Mouse (Mus musculus) lung, postnatal 4 days (tissue): ENCODE results near the gene Ikbke.
"Not testable (repeated sequence)": the region's sequence is repeated elsewhere in the genome, so short reads cannot be mapped to it uniquely, and the experiment has no call there.

Experiments
- DNase-seq, 2 experiments: peaks; one replicate each; pipeline ENCODE4 v3.0.0; 2021

The Ikbke gene

DNA sequence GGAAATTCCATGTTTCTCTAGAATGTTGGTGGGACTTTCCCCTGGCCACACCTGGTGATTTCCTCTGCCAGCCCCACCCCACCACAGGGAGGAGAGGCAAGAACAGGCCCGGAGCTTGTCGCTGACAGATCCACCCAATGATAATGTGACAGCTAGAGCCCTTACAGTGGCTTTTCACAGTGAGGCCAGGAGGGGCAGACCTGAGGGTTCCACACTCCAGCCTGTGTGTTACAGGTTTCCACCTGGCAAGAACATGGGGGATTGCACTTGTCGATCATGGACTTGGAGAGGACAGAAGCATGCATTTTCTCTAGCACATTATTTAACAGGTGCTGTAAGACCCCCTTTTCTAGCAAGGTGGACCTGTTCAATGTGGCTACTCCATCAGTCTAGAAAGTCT lies 874 bp upstream of the Ikbke start:
- DNase-seq = no peak

GRCm38 (mm10) chr1:131278606-131279455 lies 575 bp downstream of the Ikbke start:
- no peak for DNase-seq

GRCm38 (mm10) chr1:131276831-131277230 lies 2.6 kb downstream of the Ikbke start:
- DNase-seq = no peak

- no peak for DNase-seq
These were observed 3.8 kb downstream of the Ikbke start for GRCm38 (mm10) chr1:131275577-131275976.

GRCm38 (mm10) chr1:131274725-131275539 lies 4.5 kb downstream of the Ikbke start:
- DNase-seq = no peak

GRCm38 (mm10) chr1:131269797-131270578 lies 9.4 kb downstream of the Ikbke start:
- DNase-seq = peak; percentile 49 to 80

- no peak for DNase-seq
These were observed 10.6 kb downstream of the Ikbke start for GRCm38 (mm10) chr1:131268776-131269175.

- DNase-seq = no peak
These were observed 15.5 kb downstream of the Ikbke start for GRCm38 (mm10) chr1:131263905-131264304.

GRCm38 (mm10) chr1:131260309-131260656 lies 19.1 kb downstream of the Ikbke start:
- DNase-seq = peak; percentile 54 to 76

DNA sequence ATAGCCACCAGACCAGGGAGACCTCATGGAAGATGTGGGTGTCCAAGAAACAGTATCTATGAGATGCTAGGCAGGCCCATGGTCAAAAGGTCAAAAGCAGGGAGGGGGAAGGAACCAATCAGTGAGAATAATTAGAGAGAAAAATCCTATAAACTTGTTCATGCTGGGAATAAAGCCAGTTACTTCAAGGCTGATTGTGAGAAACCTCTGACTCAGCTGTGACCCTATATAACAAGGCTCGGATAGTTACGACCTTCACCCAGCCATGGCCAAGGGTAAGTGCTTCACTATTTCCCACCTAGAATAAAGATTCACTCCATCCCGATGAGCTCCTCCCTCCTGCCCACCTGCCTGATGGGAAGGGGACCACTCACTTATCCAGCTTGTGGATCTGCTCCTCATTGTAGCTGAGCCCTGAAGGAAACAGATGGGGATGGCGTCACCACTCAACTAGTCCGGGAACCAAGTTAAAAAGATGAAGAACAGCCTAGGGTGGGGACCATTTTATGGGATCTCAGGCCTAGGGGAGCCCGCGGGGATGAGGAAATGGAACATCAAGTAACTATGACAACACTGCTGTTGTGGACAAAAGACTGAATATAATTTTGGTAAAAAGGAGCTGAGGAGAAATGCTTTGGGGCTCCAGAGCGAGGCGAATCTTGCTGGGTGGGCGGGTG lies 19.6 kb downstream of the Ikbke start:
- DNase-seq = no peak

DNA sequence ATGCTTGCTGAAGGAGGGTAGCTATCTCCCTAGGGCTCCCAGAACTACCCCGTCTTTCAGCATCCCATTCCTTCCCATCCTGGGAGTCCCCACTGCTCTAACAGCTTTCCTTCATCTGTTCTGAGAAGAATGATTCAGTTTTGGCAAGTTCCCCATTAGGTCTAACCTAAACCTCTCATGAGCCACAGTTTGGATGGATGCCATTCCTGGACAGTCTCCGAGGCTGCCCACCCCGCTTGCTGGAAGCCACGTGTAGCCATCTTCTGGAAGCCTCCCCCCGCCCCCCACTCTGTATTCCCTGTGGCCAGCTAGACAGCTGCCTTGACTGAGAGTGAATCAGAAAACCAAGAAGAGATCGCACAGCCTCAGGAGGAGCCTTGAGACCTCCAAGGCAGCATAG lies 22.1 kb downstream of the Ikbke start:
- no peak for DNase-seq

DNA sequence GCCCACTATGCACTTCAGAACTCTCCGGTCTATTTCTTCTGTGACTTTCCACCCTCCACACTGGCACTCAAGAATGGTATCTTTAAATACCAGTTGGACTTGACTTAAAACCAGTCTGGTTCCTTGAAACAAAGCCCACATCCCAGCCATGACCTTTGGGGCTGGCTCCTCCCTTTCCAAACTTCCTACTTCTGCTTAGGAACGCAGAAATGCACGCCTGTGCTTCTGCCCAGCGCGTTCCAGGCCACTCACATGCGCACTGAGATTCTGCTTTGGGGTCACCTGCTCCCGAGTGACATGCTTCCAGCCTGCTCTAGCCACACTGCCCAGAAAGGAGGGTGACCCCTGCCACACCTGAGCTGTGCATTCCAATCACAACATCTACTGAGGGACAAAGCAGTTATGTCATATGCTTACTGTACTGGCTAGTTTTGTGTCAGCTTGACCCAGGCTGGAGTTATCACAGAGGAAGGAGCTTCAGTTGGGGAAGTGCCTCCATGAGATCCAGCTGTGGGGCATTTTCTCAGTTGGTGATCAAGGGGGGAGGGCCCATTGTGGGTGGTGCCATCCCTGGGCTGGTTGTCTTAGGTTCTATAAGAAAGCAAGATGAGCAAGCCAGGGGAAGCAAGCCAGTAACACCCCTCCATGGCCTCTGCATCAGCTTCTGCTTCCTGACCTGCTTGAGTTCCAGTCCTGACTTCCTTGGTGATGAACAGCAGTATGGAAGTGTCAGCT lies 26.7 kb downstream of the Ikbke start:
- not testable (repeated sequence) for DNase-seq

GRCm38 (mm10) chr1:131246433-131247395 lies 32.7 kb downstream of the Ikbke start:
- DNase-seq = peak in 1 of 2 experiments; percentile 63

- peak; percentile 51 to 69 for DNase-seq
These were observed 33.5 kb downstream of the Ikbke start for GRCm38 (mm10) chr1:131245926-131246325.

DNA sequence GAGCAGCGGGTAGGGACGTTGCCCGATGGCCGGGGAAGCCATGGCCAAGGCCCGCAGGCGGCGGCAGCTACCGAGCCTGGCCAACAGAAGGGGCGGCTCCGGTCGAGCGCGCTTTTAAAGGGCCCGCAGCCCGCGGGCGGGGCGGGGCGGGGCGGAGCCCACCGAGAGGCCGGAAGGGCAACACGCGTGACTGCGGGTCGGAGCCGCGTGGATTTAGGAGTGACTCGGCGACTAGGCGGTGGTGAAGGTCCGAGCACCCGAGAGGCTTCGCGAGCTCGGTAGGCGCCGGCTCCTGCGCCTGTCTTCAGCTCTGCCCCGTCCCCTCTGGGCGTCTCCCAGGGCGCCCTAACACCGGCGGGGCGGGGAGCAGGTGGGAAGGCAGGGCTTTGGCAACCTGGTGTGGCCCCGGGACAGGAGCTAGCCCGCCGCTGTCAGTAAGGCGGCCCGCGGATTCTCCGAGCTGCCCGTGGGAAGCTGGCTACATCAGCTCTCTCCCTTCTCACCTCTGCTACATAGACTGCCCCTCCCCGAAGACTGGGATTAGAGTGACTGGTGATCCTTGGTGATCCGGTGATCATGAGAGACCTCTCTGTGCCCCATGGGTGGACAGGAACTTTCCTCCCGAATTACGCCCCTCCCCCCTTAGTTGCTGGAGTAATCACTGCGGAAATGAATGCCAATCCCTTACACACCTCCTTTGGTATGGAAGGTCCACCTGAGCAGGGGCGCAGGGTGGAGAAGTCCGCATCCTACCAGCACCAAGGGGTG lies 34.1 kb downstream of the Ikbke start, which contains the start of gene Rassf5:
Gene Rassf5, minus strand, starts transcription at position 170 of the 768 bp plus-strand sequence.
- peak; percentile 84 to 86 for DNase-seq

GRCm38 (mm10) chr1:131244536-131245088 lies 34.8 kb downstream of the Ikbke start:
- DNase-seq = no peak

- no peak for DNase-seq
These were observed 36.5 kb downstream of the Ikbke start for GRCm38 (mm10) chr1:131242956-131243355.

- no peak for DNase-seq
These were observed 39.7 kb downstream of the Ikbke start for GRCm38 (mm10) chr1:131239576-131240193.

DNA sequence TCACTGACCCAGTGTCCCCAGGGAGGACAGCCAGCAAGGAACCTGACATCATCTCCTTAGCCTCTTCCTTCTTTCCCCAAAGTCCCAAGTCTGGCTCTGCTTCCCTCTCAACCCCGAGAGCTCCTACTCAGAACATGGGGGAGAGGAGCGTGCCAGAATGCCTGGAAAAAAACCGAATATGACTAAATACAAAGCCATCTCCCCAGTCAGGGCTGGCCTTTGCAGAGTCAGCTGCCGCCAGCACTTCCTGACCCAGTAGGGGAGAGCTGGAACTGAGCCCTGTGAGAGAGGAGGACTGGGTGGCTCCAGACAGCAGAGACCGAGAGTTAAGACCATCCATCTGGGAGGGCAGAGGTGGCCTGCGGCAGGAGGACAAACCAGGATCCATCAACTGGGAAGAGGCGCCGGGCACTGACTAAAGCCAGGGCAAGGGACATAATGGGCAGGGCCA lies 40.5 kb downstream of the Ikbke start:
- peak; percentile 74 to 88 for DNase-seq
